Mouse (Mus musculus) c-Kit-positive CD71-positive TER-119-positive erythroid progenitor cells, embryonic 14.5 days (primary cell): ENCODE measurements around the gene Tenm4.

Experiments
- DNase-seq: peaks from one replicate; pipeline ENCODE4 v3.0.0-alpha.2; 2013; ENCODE audit warnings: low spot score

Tenm4 gene

GRCm38 (mm10) chr7:96650435-96650834, 479.4 kb downstream of the Tenm4 start:
- DNase-seq: no peak

- no peak for DNase-seq
Measured at GRCm38 (mm10) chr7:96651055-96651454, 480.0 kb downstream of the Tenm4 start.

GRCm38 (mm10) chr7:96651626-96652341, 480.7 kb downstream of the Tenm4 start:
- no peak for DNase-seq

- no peak for DNase-seq
Measured at GRCm38 (mm10) chr7:96652844-96653243, 481.8 kb downstream of the Tenm4 start.

- no peak for DNase-seq
Measured at GRCm38 (mm10) chr7:96654206-96654605, 483.2 kb downstream of the Tenm4 start.

- DNase-seq: no peak
Measured at GRCm38 (mm10) chr7:96655096-96655716, 484.2 kb downstream of the Tenm4 start.

GRCm38 (mm10) chr7:96657101-96657830, 486.2 kb downstream of the Tenm4 start:
- DNase-seq: no peak

- DNase-seq: no peak
Measured at GRCm38 (mm10) chr7:96657857-96658580, 487.0 kb downstream of the Tenm4 start.

GRCm38 (mm10) chr7:96660907-96661306, 489.9 kb downstream of the Tenm4 start:
- DNase-seq: no peak

- no peak for DNase-seq
Measured at GRCm38 (mm10) chr7:96661352-96662169, 490.5 kb downstream of the Tenm4 start.

- DNase-seq: no peak
Measured at GRCm38 (mm10) chr7:96663336-96663735, 492.3 kb downstream of the Tenm4 start.

- DNase-seq: no peak
Measured at GRCm38 (mm10) chr7:96666366-96666896, 495.4 kb downstream of the Tenm4 start.

- no peak for DNase-seq
Measured at GRCm38 (mm10) chr7:96667688-96668087, 496.6 kb downstream of the Tenm4 start.

GRCm38 (mm10) chr7:96670095-96670494, 499.0 kb downstream of the Tenm4 start:
- DNase-seq: no peak

- DNase-seq: no peak
Measured at GRCm38 (mm10) chr7:96672322-96672914, 501.4 kb downstream of the Tenm4 start.

GRCm38 (mm10) chr7:96677082-96677481, 506.0 kb downstream of the Tenm4 start:
- no peak for DNase-seq

GRCm38 (mm10) chr7:96678236-96678635, 507.2 kb downstream of the Tenm4 start:
- no peak for DNase-seq

- DNase-seq: no peak
Measured at GRCm38 (mm10) chr7:96679746-96680145, 508.7 kb downstream of the Tenm4 start.

- DNase-seq: no peak
Measured at GRCm38 (mm10) chr7:96680405-96680804, 509.4 kb downstream of the Tenm4 start.

- no peak for DNase-seq
Measured at GRCm38 (mm10) chr7:96681808-96682207, 510.8 kb downstream of the Tenm4 start.

- no peak for DNase-seq
Measured at GRCm38 (mm10) chr7:96688141-96688540, 517.1 kb downstream of the Tenm4 start.
